Mouse (Mus musculus) neural tube, embryonic 14.5 days (tissue): ENCODE measurements at regions not wholly inside any gene's neighbourhood (a gene's known extent, or its start where the extent isn't known, plus 50 kb on each side); places are given as distances from the start of the nearest gene placed in this dataset.

ENCODE experiments used
- ATAC-seq: fragments of 200-750 bp; cut with Nextera tagmentation; 2 replicates; pipeline ENCODE4 v1.8.0; 2017; ENCODE audit warnings: low read depth, mild to moderate bottlenecking, moderate TSS enrichment, moderate library complexity
- H3K27ac ChIP-seq: fragments of 300-500 bp; sonication (generic); 2 replicates; pipeline ENCODE4 v1.5.1; 2014; ENCODE audit warnings: low read depth, mild to moderate bottlenecking, control low read depth, low read length, moderate library complexity, mixed read lengths
- H3K27me3 ChIP-seq: fragments of 300-500 bp; sonication (generic); 2 replicates; pipeline ENCODE4 v1.6.1; 2014; ENCODE audit warnings: low read length; ENCODE audit not compliant: control insufficient read depth, insufficient read depth
- H3K36me3 ChIP-seq: fragments of 300-500 bp; sonication (generic); 2 replicates; pipeline ENCODE4 v1.6.1; 2014; ENCODE audit warnings: low read length, mixed read lengths; ENCODE audit not compliant: control insufficient read depth, insufficient read depth
- H3K4me1 ChIP-seq: fragments of 300-500 bp; sonication (generic); 2 replicates; pipeline ENCODE4 v1.6.1; 2014; ENCODE audit warnings: low read length; ENCODE audit not compliant: control insufficient read depth, insufficient read depth
- H3K4me2 ChIP-seq: fragments of 300-500 bp; sonication (generic); 2 replicates; pipeline ENCODE4 v1.6.1; 2014; ENCODE audit warnings: mild to moderate bottlenecking, low read depth, low read length, control low read depth
- H3K4me3 ChIP-seq: fragments of 300-500 bp; sonication (generic); 2 replicates; pipeline ENCODE4 v1.5.1; 2014; ENCODE audit warnings: low read depth, low read length, control low read depth, mixed read lengths
- H3K9ac ChIP-seq: fragments of 300-500 bp; sonication (generic); replicated peaks from 2 replicates; pipeline ENCODE4 v1.6.1; 2014; ENCODE audit warnings: low read depth, mild to moderate bottlenecking, control low read depth, low read length, mixed read lengths
- H3K9me3 ChIP-seq: fragments of 300-500 bp; sonication (generic); 2 replicates; pipeline ENCODE4 v1.6.1; 2016; ENCODE audit warnings: low read length; ENCODE audit not compliant: control insufficient read depth
- WGBS: fragments of 180-500 bp; shearing (Covaris S2); extraction: QIAGEN DNeasy Blood & Tissue Kit; methylation state at CpG from one replicate; pipeline ENCODE4 v1.1.7; 2014; 5-methylcytosine and 5-hydroxymethylcytosine counted together

DNA sequence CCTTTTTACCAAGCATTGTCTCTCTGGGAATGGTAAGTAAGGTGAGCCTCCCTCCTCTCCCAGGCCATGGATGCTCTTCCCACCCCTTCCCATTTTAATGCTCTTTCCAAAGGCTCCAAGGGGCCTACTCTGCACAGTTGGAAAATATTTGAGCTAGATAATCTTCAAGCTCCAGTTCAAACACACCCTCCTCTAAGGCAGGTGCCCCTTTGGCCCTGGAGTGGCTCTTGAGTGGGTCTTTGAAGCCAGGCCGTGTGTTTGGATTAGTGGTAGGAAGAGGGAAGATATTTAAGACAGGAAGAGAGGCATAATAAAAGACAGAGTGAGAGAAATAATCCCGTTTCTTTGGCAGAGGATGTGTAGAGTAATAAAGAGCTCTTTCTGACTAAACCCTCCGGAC is 59.9 kb upstream of the Lyplal1 start:
- Histone ChIP-seq H3K27me3 (no peaks in the 10 kb centered on the region), H3K9ac (no peak overlapping the region), H3K9me3 (no peaks in the 10 kb centered on the region), H3K4me2 (no peak overlapping the region), H3K4me1 (no peaks in the 10 kb centered on the region; the same call in 1 of the 2 replicates), H3K4me3 (no peak overlapping the region), H3K27ac (no peak overlapping the region), H3K36me3 (no peaks in the 10 kb centered on the region)
- ATAC-seq = no peak
- 77% methylated on average over 3 of the region's 3 CpGs for WGBS

- no peak overlapping the region for H3K27ac ChIP-seq
- H3K9ac ChIP-seq = no peak overlapping the region
- H3K36me3 ChIP-seq = no peaks in the 10 kb centered on the region
- WGBS = 85% methylated on average over 8 of the region's 8 CpGs
- no peaks in the 10 kb centered on the region for H3K27me3 ChIP-seq
- H3K4me3 ChIP-seq = no peak overlapping the region
- H3K9me3 ChIP-seq = no peaks in the 10 kb centered on the region
- no peaks in the 10 kb centered on the region for H3K4me1 ChIP-seq
- no peak overlapping the region for H3K4me2 ChIP-seq
- no peak for ATAC-seq
These were observed 56.4 kb upstream of the Lyplal1 start for GRCm38 (mm10) chr1:186173472-186174014.

- 88% methylated on average over 6 of the region's 6 CpGs for WGBS
- Histone ChIP-seq H3K27me3 (no peaks in the 10 kb centered on the region), H3K9ac (no peak overlapping the region), H3K4me3 (no peak overlapping the region), H3K4me2 (no peak overlapping the region), H3K27ac (no peak overlapping the region), H3K36me3 (no peaks in the 10 kb centered on the region), H3K4me1 (no peaks in the 10 kb centered on the region), H3K9me3 (no peaks in the 10 kb centered on the region)
- no peak for ATAC-seq
These were observed 54.6 kb upstream of the Lyplal1 start for GRCm38 (mm10) chr1:186171691-186172090.
